Mouse (Mus musculus): ENCODE data around the gene Cdh10. TPM values are rescaled to one million over a fixed set of nuclear protein-coding genes. Genes with fewer than 3 reads are reported as not detected.
A peak's percentile ranks its signal among the peaks of the same experiment; 100 is the strongest.

Gene Cdh10
- polyA plus RNA-seq, 1 experiment from 2014 or later: 0.27 TPM

- 79% methylated on average over 2 of the region's 2 CpGs for WGBS
- TF ChIP-seq EP300 (optimal IDR thresholded peaks at IDR 0.05): no peak
- no peak for TF ChIP-seq CTCF (IDR thresholded peaks at IDR 0.05; ENCODE audit: low read depth)
- H3K9me3 ChIP-seq (ENCODE audit: control insufficient read depth, low read length): no peaks in the 10 kb centered on the region
- H3K4me2 ChIP-seq (replicated peaks; ENCODE audit: low read depth): no peak overlapping the region
- no peak overlapping the region for H3K9ac ChIP-seq (ENCODE audit: low read length)
- no peak overlapping the region for H3K27ac ChIP-seq (replicated peaks)
- no peak overlapping the region for H3K4me3 ChIP-seq (ENCODE audit: low read depth, low read length)
- no peaks in the 10 kb centered on the region for H3K36me3 ChIP-seq (ENCODE audit: control insufficient read depth, insufficient read depth, low read length)
- H3K27me3 ChIP-seq (ENCODE audit: control insufficient read depth, insufficient read depth, low read length): no peaks in the 10 kb centered on the region
- no peaks in the 10 kb centered on the region for H3K4me1 ChIP-seq (replicated peaks; ENCODE audit: control insufficient read depth, insufficient read depth)
- DNase-seq (ENCODE audit: low spot score): no peak
- ATAC-seq (ENCODE audit: low FRiP score, low TSS enrichment): no peak
Observed at GRCm38 (mm10) chr15:18823420-18823819, 4.7 kb downstream of the Cdh10 start.

GRCm38 (mm10) chr15:18832263-18832662 is 13.5 kb downstream of the Cdh10 start:
- Histone ChIP-seq H3K9ac (ENCODE audit: low read length) (no peak overlapping the region), H3K4me3 (ENCODE audit: low read depth, low read length) (no peak overlapping the region), H3K4me2 (replicated peaks; ENCODE audit: low read depth) (no peak overlapping the region), H3K27me3 (ENCODE audit: control insufficient read depth, insufficient read depth, low read length) (no peaks in the 10 kb centered on the region), H3K9me3 (ENCODE audit: control insufficient read depth, low read length) (no peaks in the 10 kb centered on the region), H3K4me1 (replicated peaks; ENCODE audit: control insufficient read depth, insufficient read depth) (no peaks in the 10 kb centered on the region), H3K36me3 (ENCODE audit: control insufficient read depth, insufficient read depth, low read length) (no peaks in the 10 kb centered on the region), H3K27ac (replicated peaks) (no peak overlapping the region)
- TF ChIP-seq EP300 (optimal IDR thresholded peaks at IDR 0.05): no peak
- peak; percentile 81 for TF ChIP-seq CTCF (IDR thresholded peaks at IDR 0.05; ENCODE audit: low read depth)
- ATAC-seq (ENCODE audit: low FRiP score, low TSS enrichment): no peak
- DNase-seq (ENCODE audit: low spot score): peak; percentile 52
- WGBS: 16% methylated on average over 4 of the region's 4 CpGs

- Histone ChIP-seq H3K9me3 (ENCODE audit: control insufficient read depth, low read length) (no peaks in the 10 kb centered on the region), H3K4me3 (ENCODE audit: low read depth, low read length) (no peak overlapping the region), H3K4me2 (replicated peaks; ENCODE audit: low read depth) (no peak overlapping the region), H3K4me1 (replicated peaks; ENCODE audit: control insufficient read depth, insufficient read depth) (no peaks in the 10 kb centered on the region), H3K9ac (ENCODE audit: low read length) (no peak overlapping the region), H3K27ac (replicated peaks) (no peak overlapping the region), H3K36me3 (ENCODE audit: control insufficient read depth, insufficient read depth, low read length) (no peaks in the 10 kb centered on the region), H3K27me3 (ENCODE audit: control insufficient read depth, insufficient read depth, low read length) (no peaks in the 10 kb centered on the region)
- DNase-seq (ENCODE audit: low spot score) (no peak), ATAC-seq (ENCODE audit: low FRiP score, low TSS enrichment) (no peak)
- WGBS: 78% methylated on average over 2 of the region's 2 CpGs
- TF ChIP-seq EP300 (optimal IDR thresholded peaks at IDR 0.05): no peak
- TF ChIP-seq CTCF (IDR thresholded peaks at IDR 0.05; ENCODE audit: low read depth): no peak
Observed at GRCm38 (mm10) chr15:18841769-18842168, 23.0 kb downstream of the Cdh10 start.

- Histone ChIP-seq H3K4me2 (replicated peaks; ENCODE audit: low read depth) (no peak overlapping the region), H3K36me3 (ENCODE audit: control insufficient read depth, insufficient read depth, low read length) (no peaks in the 10 kb centered on the region), H3K4me1 (replicated peaks; ENCODE audit: control insufficient read depth, insufficient read depth) (no peaks in the 10 kb centered on the region), H3K27me3 (ENCODE audit: control insufficient read depth, insufficient read depth, low read length) (no peaks in the 10 kb centered on the region), H3K4me3 (ENCODE audit: low read depth, low read length) (no peak overlapping the region), H3K9ac (ENCODE audit: low read length) (no peak overlapping the region), H3K27ac (replicated peaks) (no peak overlapping the region), H3K9me3 (ENCODE audit: control insufficient read depth, low read length) (no peaks in the 10 kb centered on the region)
- no peak for TF ChIP-seq EP300 (optimal IDR thresholded peaks at IDR 0.05)
- TF ChIP-seq CTCF (IDR thresholded peaks at IDR 0.05; ENCODE audit: low read depth): no peak
- ATAC-seq (ENCODE audit: low FRiP score, low TSS enrichment) (no peak), DNase-seq (ENCODE audit: low spot score) (no peak)
- 57% methylated on average over 5 of the region's 5 CpGs for WGBS
Observed at GRCm38 (mm10) chr15:18844807-18845206, 26.1 kb downstream of the Cdh10 start.

- DNase-seq (ENCODE audit: low spot score): no peak
- Histone ChIP-seq H3K9me3 (ENCODE audit: control insufficient read depth, low read length) (no peaks in the 10 kb centered on the region), H3K4me1 (replicated peaks; ENCODE audit: control insufficient read depth, insufficient read depth) (no peaks in the 10 kb centered on the region), H3K27me3 (ENCODE audit: control insufficient read depth, insufficient read depth, low read length) (no peaks in the 10 kb centered on the region), H3K4me2 (replicated peaks; ENCODE audit: low read depth) (no peak overlapping the region), H3K36me3 (ENCODE audit: control insufficient read depth, insufficient read depth, low read length) (no peaks in the 10 kb centered on the region), H3K4me3 (ENCODE audit: low read depth, low read length) (no peak overlapping the region), H3K9ac (ENCODE audit: low read length) (no peak overlapping the region), H3K27ac (replicated peaks) (no peak overlapping the region)
- no peak for TF ChIP-seq CTCF (IDR thresholded peaks at IDR 0.05; ENCODE audit: low read depth)
- TF ChIP-seq EP300 (optimal IDR thresholded peaks at IDR 0.05): no peak
- no peak for ATAC-seq (ENCODE audit: low FRiP score, low TSS enrichment)
- WGBS: 76% methylated on average over 2 of the region's 2 CpGs
Observed at GRCm38 (mm10) chr15:18850497-18850896, 31.8 kb downstream of the Cdh10 start.

GRCm38 (mm10) chr15:18858135-18858534 is 39.4 kb downstream of the Cdh10 start:
- WGBS: 46% methylated on average over 2 of the region's 2 CpGs
- Histone ChIP-seq H3K4me1 (replicated peaks; ENCODE audit: control insufficient read depth, insufficient read depth) (no peaks in the 10 kb centered on the region), H3K9ac (ENCODE audit: low read length) (no peak overlapping the region), H3K4me3 (ENCODE audit: low read depth, low read length) (no peak overlapping the region), H3K27ac (replicated peaks) (no peak overlapping the region), H3K36me3 (ENCODE audit: control insufficient read depth, insufficient read depth, low read length) (no peaks in the 10 kb centered on the region), H3K4me2 (replicated peaks; ENCODE audit: low read depth) (no peak overlapping the region), H3K9me3 (ENCODE audit: control insufficient read depth, low read length) (no peaks in the 10 kb centered on the region), H3K27me3 (ENCODE audit: control insufficient read depth, insufficient read depth, low read length) (no peaks in the 10 kb centered on the region)
- no peak for DNase-seq (ENCODE audit: low spot score)
- TF ChIP-seq EP300 (optimal IDR thresholded peaks at IDR 0.05): no peak
- ATAC-seq (ENCODE audit: low FRiP score, low TSS enrichment): no peak
